Mouse (Mus musculus) bone marrow macrophage, adult 2 months (primary cell): ENCODE results near the gene Pi16.

Experiments
- CTCF ChIP-seq: IDR thresholded peaks from 2 replicates; pipeline ENCODE4 v1.5.1; 2012; ENCODE audit warnings: low read depth, mild to moderate bottlenecking, low read length, moderate library complexity
- POLR2A ChIP-seq: IDR thresholded peaks from 2 replicates; pipeline ENCODE4 v1.6.1; 2012; ENCODE audit warnings: mild to moderate bottlenecking, low read depth, low read length, borderline replicate concordance

DNA sequence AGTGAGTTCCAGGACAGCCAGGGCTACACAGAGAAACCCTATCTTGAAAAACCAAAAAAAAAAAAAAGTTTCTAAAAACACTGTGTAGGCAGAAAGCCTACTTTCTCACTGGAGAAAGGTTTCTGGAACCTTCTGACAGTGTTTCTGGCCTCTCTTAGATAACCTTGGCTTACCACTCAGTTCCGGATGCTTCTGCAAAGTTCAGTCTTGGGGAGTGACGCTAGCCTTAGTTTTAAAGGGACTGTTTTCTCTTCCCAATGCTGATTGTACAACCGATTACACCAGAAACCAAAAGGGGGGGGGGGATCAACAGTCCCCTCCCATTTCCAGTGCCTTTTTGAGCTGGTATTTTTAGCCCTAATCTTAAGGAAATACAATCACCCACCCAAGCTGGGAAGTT is 6.1 kb downstream of the Pi16 start:
- TF ChIP-seq POLR2A (no peak), CTCF (no peak)
